1 mouse cellular context compared by ENCODE assay signal in the genomic region with DNA sequence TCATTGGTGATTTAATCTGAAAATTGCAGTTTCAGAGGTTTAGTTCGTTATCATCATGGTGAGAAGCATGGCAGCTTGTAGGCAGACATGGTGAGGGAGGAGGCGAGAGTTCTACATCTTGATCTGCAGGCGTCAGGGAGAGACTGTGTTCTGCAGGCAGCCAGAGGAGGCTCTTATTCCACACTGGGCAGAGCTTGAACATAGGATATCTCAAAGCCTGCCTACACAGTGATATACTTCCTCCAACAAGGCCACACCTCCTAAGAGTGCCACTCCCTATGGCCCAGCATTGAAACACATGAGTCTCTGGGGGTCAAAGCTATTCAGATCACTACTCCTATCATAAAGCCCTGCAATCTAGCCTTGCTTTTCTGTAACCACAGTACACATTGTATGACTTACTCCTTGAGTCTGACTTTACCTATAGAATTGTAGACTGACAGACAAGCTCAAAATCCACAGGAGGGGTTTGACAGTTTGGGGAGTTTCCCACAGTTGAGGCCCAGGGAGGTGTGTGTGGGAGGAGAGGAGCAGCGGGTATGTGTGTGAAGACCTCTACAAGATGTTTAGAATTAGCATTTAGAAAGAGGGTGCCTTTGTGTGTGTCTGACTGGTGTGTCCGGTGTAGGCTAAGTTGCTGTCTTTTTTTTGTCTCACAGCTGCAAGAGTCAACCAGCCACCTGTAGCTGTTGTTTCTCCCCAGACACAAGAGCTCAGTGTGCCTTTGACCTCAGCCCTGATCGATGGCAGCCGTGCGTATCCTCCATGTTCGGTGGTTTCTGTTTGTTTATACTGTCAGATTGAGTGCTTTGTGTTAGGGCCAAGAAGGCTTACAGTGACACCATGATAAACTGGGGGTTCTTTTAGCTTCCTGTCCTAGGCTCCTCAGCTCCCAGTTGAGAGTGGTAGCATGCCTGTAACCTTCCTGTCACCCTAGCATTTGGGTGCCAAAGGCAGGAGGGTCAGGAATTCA.
TF ChIP-seq lines count a peak whose summit lies in the region.

No protein-coding gene starts in this region.

TF ChIP-seq in MEL, 35 proteins besides CTCF, POLR2A, EP300 and RAD21:
- TF ChIP-seq ELF1 (IDR thresholded peaks at IDR 0.05; ENCODE audit: low read depth, low read length) = no peak
- TF ChIP-seq SMC3 (IDR thresholded peaks at IDR 0.05; ENCODE audit: low read depth, low read length) = no peak
- no peak for TF ChIP-seq GATA1 (IDR thresholded peaks at IDR 0.05; ENCODE audit: low read depth, low read length)
- no peak for TF ChIP-seq MAFK (IDR thresholded peaks at IDR 0.05; ENCODE audit: borderline replicate concordance, low read depth, low read length)
- no peak for TF ChIP-seq ZKSCAN1 (IDR thresholded peaks at IDR 0.05; ENCODE audit: low read depth, low read length)
- TF ChIP-seq CHD2 (IDR thresholded peaks at IDR 0.05; ENCODE audit: low read length) = no peak
- no peak for TF ChIP-seq GABPA (IDR thresholded peaks at IDR 0.05; ENCODE audit: low read depth, low read length)
- no peak for TF ChIP-seq NRF1 (IDR thresholded peaks at IDR 0.05; ENCODE audit: insufficient read depth, low read depth, low read length, poor library complexity, severe bottlenecking)
- no peak for TF ChIP-seq USF1 (IDR thresholded peaks at IDR 0.05; ENCODE audit: low read depth, low read length)
